Mouse (Mus musculus) MEL (cell line): ENCODE results near the gene Qtrt1. TPM values are rescaled to one million over a fixed set of nuclear protein-coding genes. Genes with fewer than 3 reads are reported as not detected.
A peak's percentile ranks its signal among the peaks of the same experiment; 100 is the strongest.

Experiments
- DNase-seq: peaks from one replicate; pipeline ENCODE4 v3.0.0; 2011; ENCODE audit warnings: low read depth, low spot score
- H3K27ac ChIP-seq: 2 replicates; pipeline ENCODE4 v1.5.1; 2012; ENCODE audit warnings: low read depth, mild to moderate bottlenecking, control low read depth, low read length, moderate library complexity; ENCODE audit not compliant: control insufficient read depth
- H3K27me3 ChIP-seq, 2 experiments: fragments of 150-350 bp in 1 of 2; sonication (generic) in 1 of 2; 2 replicates each; pipeline ENCODE4 v1.6.1; 2012; ENCODE audit warnings: low read length in 2 of 2, mild to moderate bottlenecking in 2 of 2, improper control_type of control experiment in 1 of 2, moderate library complexity in 1 of 2; ENCODE audit not compliant: insufficient read depth in 2 of 2, control insufficient read depth in 1 of 2
- H3K36me3 ChIP-seq, 2 experiments: 2 replicates each; pipeline ENCODE4 v1.6.1; 2012 to 2014; ENCODE audit warnings: low read length in 2 of 2, improper control_type of control experiment in 1 of 2, inconsistent platforms in 1 of 2, mild to moderate bottlenecking in 1 of 2; ENCODE audit not compliant: insufficient read depth in 2 of 2, control insufficient read depth in 1 of 2
- H3K4me1 ChIP-seq, 2 experiments: fragments of 150-350 bp in 1 of 2; sonication (generic) in 1 of 2; 2 replicates each; pipeline ENCODE4 v1.6.1; 2012; ENCODE audit warnings: low read length in 2 of 2, improper control_type of control experiment in 1 of 2, mild to moderate bottlenecking in 1 of 2; ENCODE audit not compliant: insufficient read depth in 2 of 2, control insufficient read depth in 1 of 2
- H3K4me3 ChIP-seq, 2 experiments: fragments of 150-350 bp in 1 of 2; sonication (generic) in 1 of 2; 2 replicates each; pipeline ENCODE4 v1.5.1; 2012; ENCODE audit warnings: low read depth in 2 of 2, low read length in 2 of 2, mild to moderate bottlenecking in 2 of 2, moderate library complexity in 2 of 2, control low read depth in 1 of 2, improper control_type of control experiment in 1 of 2; ENCODE audit not compliant: control insufficient read depth in 1 of 2, insufficient read depth in 1 of 2
- H3K79me2 ChIP-seq: 2 replicates; pipeline ENCODE4 v1.6.1; 2012; ENCODE audit warnings: mild to moderate bottlenecking, low read length, moderate library complexity; ENCODE audit not compliant: control insufficient read depth, poor library complexity, insufficient read depth
- H3K9ac ChIP-seq: 2 replicates; pipeline ENCODE4 v1.6.1; 2012; ENCODE audit warnings: low read depth, mild to moderate bottlenecking, control low read depth, low read length, moderate library complexity; ENCODE audit not compliant: control insufficient read depth, poor library complexity, severe bottlenecking
- H3K9me3 ChIP-seq: fragments of 150-350 bp; sonication (generic); replicated peaks from 2 replicates; pipeline ENCODE4 v1.6.1; 2012; ENCODE audit warnings: mild to moderate bottlenecking, low read length, improper control_type of control experiment, moderate library complexity; ENCODE audit not compliant: insufficient read depth
- BHLHE40 ChIP-seq: IDR thresholded peaks from 2 replicates; pipeline ENCODE4 v1.6.1; 2012; ENCODE audit warnings: low read depth, mild to moderate bottlenecking, inconsistent platforms, low read length, improper control_type of control experiment, borderline replicate concordance
- CHD1 ChIP-seq: IDR thresholded peaks from 2 replicates; pipeline ENCODE4 v1.6.1; 2012; ENCODE audit warnings: low read depth, mild to moderate bottlenecking, inconsistent platforms, low read length, improper control_type of control experiment
- CTCF ChIP-seq, 3 experiments: IDR thresholded peaks in 2 of 3; conservative IDR thresholded peaks in 1 of 3; 2 replicates each; pipeline ENCODE4 v1.5.1; 2011 to 2012; ENCODE audit warnings: low read length in 3 of 3, low read depth in 2 of 3, mild to moderate bottlenecking in 2 of 3, improper control_type of control experiment in 1 of 3, inconsistent platforms in 1 of 3, mixed read lengths in 1 of 3, moderate library complexity in 1 of 3; ENCODE audit not compliant: control insufficient read depth in 1 of 3, insufficient read depth in 1 of 3, poor library complexity in 1 of 3, severe bottlenecking in 1 of 3
- E2F4 ChIP-seq: IDR thresholded peaks from 2 replicates; pipeline ENCODE4 v1.6.1; 2011; ENCODE audit warnings: low read depth, low read length, improper control_type of control experiment, borderline replicate concordance
- ELF1 ChIP-seq: IDR thresholded peaks from 2 replicates; pipeline ENCODE4 v1.6.1; 2014; ENCODE audit warnings: low read depth, mild to moderate bottlenecking, inconsistent platforms, low read length, improper control_type of control experiment, moderate library complexity
- GATA1 ChIP-seq: IDR thresholded peaks from 2 replicates; pipeline ENCODE4 v1.6.1; 2011; ENCODE audit warnings: low read depth, low read length, improper control_type of control experiment
- JUND ChIP-seq: IDR thresholded peaks from 2 replicates; pipeline ENCODE4 v1.6.1; 2011; ENCODE audit warnings: low read depth, mild to moderate bottlenecking, improper control_type of control experiment, low read length
- KAT2A ChIP-seq: conservative IDR thresholded peaks from 2 replicates; pipeline ENCODE4 v1.6.1; 2012; ENCODE audit warnings: low read depth, low read length, improper control_type of control experiment, inconsistent platforms
- MAFK ChIP-seq: IDR thresholded peaks from 2 replicates; pipeline ENCODE4 v1.6.1; 2011; ENCODE audit warnings: low read depth, mild to moderate bottlenecking, low read length, improper control_type of control experiment, borderline replicate concordance
- MAX ChIP-seq: IDR thresholded peaks from 2 replicates; pipeline ENCODE4 v1.6.1; 2011; ENCODE audit warnings: low read length, improper control_type of control experiment
- MAZ ChIP-seq: IDR thresholded peaks from 2 replicates; pipeline ENCODE4 v1.6.1; 2012; ENCODE audit warnings: low read depth, mild to moderate bottlenecking, inconsistent platforms, low read length, improper control_type of control experiment
- MXI1 ChIP-seq: IDR thresholded peaks from 2 replicates; pipeline ENCODE4 v1.6.1; 2011; ENCODE audit warnings: mild to moderate bottlenecking, low read depth, low read length, improper control_type of control experiment
- MYB ChIP-seq: IDR thresholded peaks from 2 replicates; pipeline ENCODE4 v1.6.1; 2011; ENCODE audit warnings: mild to moderate bottlenecking, low read depth, low read length, improper control_type of control experiment
- POLR2A ChIP-seq, 2 experiments: IDR thresholded peaks; 2 replicates each; pipeline ENCODE4 v1.6.1; 2011 to 2012; ENCODE audit warnings: low read length in 2 of 2, mild to moderate bottlenecking in 2 of 2, control low read depth in 1 of 2, improper control_type of control experiment in 1 of 2, low read depth in 1 of 2, moderate library complexity in 1 of 2; ENCODE audit not compliant: control insufficient read depth in 1 of 2, insufficient read depth in 1 of 2, poor library complexity in 1 of 2
- POLR2AphosphoS2 ChIP-seq: IDR thresholded peaks from 2 replicates; pipeline ENCODE4 v1.6.1; 2011; ENCODE audit warnings: low read length, improper control_type of control experiment
- SIN3A ChIP-seq: IDR thresholded peaks from 2 replicates; pipeline ENCODE4 v1.6.1; 2012; ENCODE audit warnings: low read length, improper control_type of control experiment, inconsistent platforms
- TBP ChIP-seq: IDR thresholded peaks from 2 replicates; pipeline ENCODE4 v1.8.0; 2011; ENCODE audit warnings: low read depth, low read length, improper control_type of control experiment
- TCF12 ChIP-seq: IDR thresholded peaks from 2 replicates; pipeline ENCODE4 v1.6.1; 2014; ENCODE audit warnings: low read depth, mild to moderate bottlenecking, inconsistent platforms, low read length, improper control_type of control experiment, moderate library complexity
- USF1 ChIP-seq: IDR thresholded peaks from 2 replicates; pipeline ENCODE4 v1.6.1; 2014; ENCODE audit warnings: low read depth, mild to moderate bottlenecking, inconsistent platforms, low read length, improper control_type of control experiment, moderate library complexity
- ZC3H11A ChIP-seq: IDR thresholded peaks from 2 replicates; pipeline ENCODE4 v1.6.1; 2012; ENCODE audit warnings: low read depth, mild to moderate bottlenecking, inconsistent platforms, low read length, improper control_type of control experiment
- ZMIZ1 ChIP-seq: IDR thresholded peaks from 2 replicates; pipeline ENCODE4 v1.6.1; 2012; ENCODE audit warnings: low read depth, mild to moderate bottlenecking, inconsistent platforms, low read length, improper control_type of control experiment, moderate library complexity
- polyA plus RNA-seq, 2 experiments: library from polyadenylated mRNA; stranded (reverse) in 1 of 2; unstranded in 1 of 2; fragments of >175 nt in 1 of 2; fragments of >200 nt in 1 of 2; gene quantifications; 2 replicates each; pipeline versions ENCODE4 v1.2.1 to v1.2.4; 2012; ENCODE audit warnings: low replicate concordance in 2 of 2, low read depth in 1 of 2; ENCODE audit not compliant: insufficient read length in 2 of 2, insufficient read depth in 1 of 2, missing spikeins in 1 of 2
- total RNA-seq: library from RNA; depleted of rRNA; stranded (reverse); fragments of 300-350 nt; gene quantifications from 2 replicates; pipeline ENCODE4 v1.2.3, GENCODE M21; 2012

Gene Qtrt1
- total and polyA plus RNA-seq, 3 experiments: 199 to 244 TPM; not detected in 1

DNA sequence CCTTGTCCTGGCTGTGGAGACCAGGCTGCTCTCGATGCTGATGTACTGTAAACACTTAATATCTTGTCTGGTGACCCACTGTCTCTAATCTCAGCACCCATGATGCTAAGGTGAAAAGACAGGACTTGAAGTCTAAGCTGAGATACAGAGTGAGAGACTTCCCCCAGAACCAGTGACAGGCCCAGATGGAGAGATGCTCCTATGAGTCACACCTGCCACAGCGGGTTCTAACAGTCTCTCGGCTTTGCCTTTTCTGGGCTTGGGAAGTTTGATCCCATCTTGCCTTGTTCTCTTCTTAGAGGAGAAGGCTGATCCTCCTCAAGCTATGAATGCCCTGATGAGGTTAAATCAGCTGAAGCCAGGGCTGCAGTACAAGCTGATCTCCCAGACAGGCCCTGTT lies 14.5 kb upstream of the Qtrt1 start (continued):
- TF ChIP-seq E2F4 (no peak), USF1 (no peak), TCF12 (no peak), MAFK (no peak), CTCF (IDR thresholded peaks at IDR 0.05 in 2 of 3, conservative IDR thresholded peaks at IDR 0.05 in 1 of 3; ENCODE audit: control insufficient read depth in 1 of 3, insufficient read depth in 1 of 3, low read depth in 2 of 3, low read length in 3 of 3, poor library complexity in 1 of 3, severe bottlenecking in 1 of 3) (no peak), ZMIZ1 (no peak), MAZ (no peak), SIN3A (no peak), POLR2AphosphoS2 (peak; percentile 76), POLR2A (IDR thresholded peaks at IDR 0.05; ENCODE audit: control insufficient read depth in 1 of 2, insufficient read depth in 1 of 2, low read depth in 1 of 2, low read length in 2 of 2, poor library complexity in 1 of 2) (0 out of 4 replicates have a peak, but pooled peaks of 1 of the 2 experiments have one; percentile 7), GATA1 (no peak), JUND (0 out of 2 replicates have a peak, but pooled peaks have one; percentile 18), KAT2A (no peak)

DNA sequence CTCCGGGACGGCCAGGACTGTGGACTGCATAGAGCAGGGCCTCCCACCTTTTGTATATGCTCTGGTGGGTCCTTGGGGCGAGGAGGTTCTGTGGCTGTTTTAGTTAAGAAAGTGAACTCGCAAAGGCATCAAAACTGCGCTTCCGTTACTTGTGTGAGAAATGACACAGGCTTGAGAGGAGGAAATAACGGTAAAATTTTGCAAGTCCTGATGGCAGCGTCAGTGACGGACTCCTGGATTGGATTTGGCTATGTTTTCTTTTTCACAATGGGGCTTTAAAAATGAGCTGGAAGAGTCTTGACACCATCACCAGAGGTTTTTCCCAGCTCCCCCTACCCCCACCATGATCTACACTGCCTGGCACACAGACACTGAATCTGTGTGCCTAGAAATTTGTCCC lies 10.6 kb upstream of the Qtrt1 start:
- no peak overlapping the region for H3K9ac ChIP-seq
- DNase-seq: no peak
- no peaks in the 10 kb centered on the region for H3K27me3 ChIP-seq
- H3K9me3 ChIP-seq: no peaks in the 10 kb centered on the region
- H3K4me3 ChIP-seq: no peak overlapping the region
- H3K36me3 ChIP-seq: peaks cover 0 to 74% of the 10 kb centered on the region in 2 experiments; a peak in 2 of 4 replicates
- no peak overlapping the region for H3K27ac ChIP-seq
- H3K79me2 ChIP-seq: no peaks in the 10 kb centered on the region
- TF ChIP-seq BHLHE40 (no peak), CHD1 (no peak), POLR2AphosphoS2 (peak; percentile 62; the same call in 1 of the 2 replicates), MAX (no peak), TBP (no peak), POLR2A (IDR thresholded peaks at IDR 0.05; ENCODE audit: control insufficient read depth in 1 of 2, insufficient read depth in 1 of 2, low read depth in 1 of 2, low read length in 2 of 2, poor library complexity in 1 of 2) (no peak), ZMIZ1 (0 out of 2 replicates have a peak, but pooled peaks have one; percentile 56), MYB (no peak)
- H3K4me1 ChIP-seq: no peaks in the 10 kb centered on the region

DNA sequence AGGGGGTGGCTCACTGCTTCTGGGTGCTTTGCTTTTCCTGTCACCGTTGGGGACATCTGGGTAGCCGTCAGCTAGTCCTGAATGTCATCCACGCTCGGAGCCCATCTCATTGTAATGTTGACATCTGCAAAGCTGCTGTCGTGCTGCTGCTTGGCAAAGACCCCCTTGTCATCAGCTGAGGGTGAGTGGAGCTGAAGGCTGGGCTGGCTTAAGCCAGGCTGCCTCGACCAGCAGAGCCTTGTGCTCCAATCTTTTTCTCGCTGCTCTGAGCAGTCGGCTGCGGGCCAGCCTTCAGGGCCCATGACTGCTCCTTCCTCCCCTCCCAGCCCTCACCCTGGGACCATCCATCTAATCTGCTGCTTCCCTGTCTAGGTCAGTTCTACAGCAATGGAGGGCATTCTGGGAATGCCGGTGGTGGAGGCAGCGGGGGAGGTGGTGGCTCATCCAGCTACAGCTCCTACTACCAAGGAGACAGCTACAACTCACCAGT lies 8.8 kb upstream of the Qtrt1 start:
- Histone ChIP-seq H3K9me3 (no peaks in the 10 kb centered on the region), H3K27ac (no peak overlapping the region), H3K79me2 (no peaks in the 10 kb centered on the region), H3K9ac (no peak overlapping the region), H3K4me1 (no peaks in the 10 kb centered on the region), H3K27me3 (no peaks in the 10 kb centered on the region), H3K36me3 (peaks cover 0 to 57% of the 10 kb centered on the region in 2 experiments; a peak in 2 of 4 replicates), H3K4me3 (no peak overlapping the region)
- TF ChIP-seq ZC3H11A (no peak), ELF1 (no peak), MXI1 (0 out of 2 replicates have a peak, but pooled peaks have one; percentile 30), TCF12 (no peak)
- DNase-seq: no peak
